Mouse (Mus musculus): Measurements from ENCODE around the gene Olfr859.
"Not testable (repeated sequence)": the region's sequence is repeated elsewhere in the genome, so short reads cannot be mapped to it uniquely, and the experiment has no call there.

Gene Olfr859

GRCm38 (mm10) chr9:19804606-19805005 is at the start of gene Olfr859:
Gene Olfr859, plus strand, starts transcription at chr9:19804906.
- not testable (repeated sequence) for DNase-seq (ENCODE audit: low spot score)

GRCm38 (mm10) chr9:19769136-19769535 is 35.6 kb upstream of the Olfr859 start:
- no peak for DNase-seq (ENCODE audit: low spot score)

DNA sequence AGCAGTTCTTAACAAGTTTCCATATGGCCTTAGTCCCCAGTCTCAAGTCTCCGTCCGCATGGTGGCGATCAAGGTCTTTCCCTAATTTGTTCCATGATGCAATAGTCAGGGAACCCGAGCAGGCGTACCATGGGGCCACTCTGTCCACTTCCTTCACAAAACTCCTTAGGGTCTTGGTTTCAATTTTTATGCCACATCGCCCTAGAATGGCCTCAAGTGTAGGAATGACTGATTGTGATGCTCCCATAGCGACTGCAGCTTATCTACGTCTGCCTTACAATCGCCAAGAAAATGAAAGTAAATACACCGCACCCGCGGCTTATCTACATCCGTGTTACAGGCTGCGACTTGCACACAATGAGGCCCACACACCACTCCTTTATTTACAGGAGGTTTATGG is 35.0 kb upstream of the Olfr859 start:
- DNase-seq (ENCODE audit: low spot score): no peak

- no peak for DNase-seq (ENCODE audit: low spot score)
Measured at GRCm38 (mm10) chr9:19779983-19780382, 24.7 kb upstream of the Olfr859 start, which contains the start of gene Olfr58. Gene Olfr58, plus strand, starts transcription at chr9:19780283.

- no peak for DNase-seq (ENCODE audit: low spot score)
Measured at GRCm38 (mm10) chr9:19803000-19803399, 1.7 kb upstream of the Olfr859 start.

GRCm38 (mm10) chr9:19849647-19850046 is 44.9 kb downstream of the Olfr859 start, which contains the start of gene Olfr860:
Gene Olfr860, minus strand, starts transcription at chr9:19849747.
- no peak for DNase-seq (ENCODE audit: low spot score)

Data from adipocyte (in vitro differentiated cells).